In the genomic region with DNA sequence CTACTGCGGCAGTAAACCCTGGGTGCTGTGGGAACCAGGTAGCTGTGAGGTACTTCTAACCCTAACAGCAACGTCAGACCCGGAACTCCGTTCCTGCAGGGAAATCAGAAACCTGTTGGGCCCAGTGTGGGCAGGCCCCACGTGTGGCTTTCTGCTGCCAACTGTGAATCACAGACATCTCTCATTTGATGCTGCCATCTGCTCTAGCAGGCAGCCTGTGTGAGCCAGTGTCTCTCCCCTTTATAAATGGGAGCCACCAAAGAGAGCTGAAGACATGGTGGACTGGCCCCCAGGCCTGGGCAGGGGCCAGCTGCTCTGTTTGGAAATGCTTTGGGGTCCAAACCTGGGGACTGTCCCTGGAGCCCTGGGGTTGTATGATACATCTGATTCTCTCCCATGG, we compare ENCODE assay signal across 12 mouse cellular contexts.
DNase-seq lines count a peak whose midpoint lies in the region; ATAC-seq lines count a peak whose summit lies in the region.
"Had no signal": no experiment of that assay in that cellular context is flagged by ENCODE, and none has a peak within 500 bp of the region (broad histone marks: within the 10 kb centered on the region; RNA-seq: fewer than 3 reads in every experiment).

No protein-coding gene starts in this region.

- peak; percentile 69 for DNase-seq in midbrain, embryonic 11.5 days (ENCODE audit: low spot score, missing footprints)
- peak; percentile 54 to 61 for DNase-seq in frontal cortex, postnatal 10 days (ENCODE audit: low spot score in 2 of 2)
- peak; percentile 52 for DNase-seq in left cerebral cortex, adult 11 months (ENCODE audit: low spot score)
- peak; percentile 38 for DNase-seq in right cerebral cortex, postnatal 4 days
- DNase-seq in kidney, postnatal 14 days, result no peak
- no peak for DNase-seq in embryo, embryonic 11 days
- DNase-seq: gastrocnemius, postnatal 10 days; retina, postnatal 1 day had no signal

- no peak overlapping the region for H3K4me2 ChIP-seq in midbrain, embryonic 11.5 days
- no peak overlapping the region for H3K4me2 ChIP-seq in midbrain, embryonic 15.5 days
- no peak overlapping the region for H3K4me2 ChIP-seq in intestine, embryonic 16.5 days (ENCODE audit: low read depth, low read length)
- H3K4me2 ChIP-seq: lung, embryonic 15.5 days had no signal

- H3K36me3 ChIP-seq in midbrain, embryonic 11.5 days (ENCODE audit: control insufficient read depth, insufficient read depth, low read length), result no peaks in the 10 kb centered on the region
- H3K36me3 ChIP-seq in midbrain, embryonic 15.5 days (replicated peaks), result no peaks in the 10 kb centered on the region
- H3K36me3 ChIP-seq in intestine, embryonic 16.5 days (ENCODE audit: control insufficient read depth, insufficient read depth, low read length), result no peaks in the 10 kb centered on the region
- H3K36me3 ChIP-seq: lung, embryonic 15.5 days had no signal

- H3K4me3 ChIP-seq in midbrain, embryonic 11.5 days (ENCODE audit: low read depth, low read length), result no peak overlapping the region
- H3K4me3 ChIP-seq in midbrain, embryonic 15.5 days, result no peak overlapping the region
- no peak overlapping the region for H3K4me3 ChIP-seq in intestine, embryonic 16.5 days (ENCODE audit: low read length)
- H3K4me3 ChIP-seq: lung, embryonic 15.5 days; myocyte had no signal

- no peak overlapping the region for H3K9ac ChIP-seq in midbrain, embryonic 11.5 days (ENCODE audit: low read length)
- no peak overlapping the region for H3K9ac ChIP-seq in midbrain, embryonic 15.5 days
- H3K9ac ChIP-seq in intestine, embryonic 16.5 days (ENCODE audit: low read depth, low read length), result no peak overlapping the region
- H3K9ac ChIP-seq: lung, embryonic 15.5 days had no signal

- H3K27me3 ChIP-seq in midbrain, embryonic 11.5 days (ENCODE audit: control insufficient read depth, insufficient read depth, low read length), result no peaks in the 10 kb centered on the region
- H3K27me3 ChIP-seq in midbrain, embryonic 15.5 days (replicated peaks), result no peaks in the 10 kb centered on the region
- no peaks in the 10 kb centered on the region for H3K27me3 ChIP-seq in intestine, embryonic 16.5 days (replicated peaks; ENCODE audit: control insufficient read depth, insufficient read depth, low read length)

- no peak overlapping the region for H3K27ac ChIP-seq in midbrain, embryonic 11.5 days (ENCODE audit: low read depth, low read length)
- H3K27ac ChIP-seq in midbrain, embryonic 15.5 days, result no peak overlapping the region
- no peak overlapping the region for H3K27ac ChIP-seq in intestine, embryonic 16.5 days (ENCODE audit: low read length)
- H3K27ac ChIP-seq: lung, embryonic 15.5 days had no signal

- H3K4me1 ChIP-seq in midbrain, embryonic 11.5 days (ENCODE audit: control insufficient read depth, insufficient read depth, low read length), result no peaks in the 10 kb centered on the region
- peaks cover 17% of the 10 kb centered on the region for H3K4me1 ChIP-seq in midbrain, embryonic 15.5 days
- H3K4me1 ChIP-seq in intestine, embryonic 16.5 days (ENCODE audit: control insufficient read depth, insufficient read depth, low read length), result no peaks in the 10 kb centered on the region
- H3K4me1 ChIP-seq: lung, embryonic 15.5 days had no signal

- ATAC-seq in midbrain, embryonic 11.5 days (ENCODE audit: low FRiP score), result no peak
- no peak for ATAC-seq in midbrain, embryonic 15.5 days (replicated peaks)
- no peak for ATAC-seq in intestine, embryonic 16.5 days

- H3K9me3 ChIP-seq in midbrain, embryonic 11.5 days (ENCODE audit: control insufficient read depth, low read length), result no peaks in the 10 kb centered on the region
- H3K9me3 ChIP-seq in midbrain, embryonic 15.5 days, result no peaks in the 10 kb centered on the region
- no peaks in the 10 kb centered on the region for H3K9me3 ChIP-seq in intestine, embryonic 16.5 days (ENCODE audit: control insufficient read depth, low read length)
- H3K9me3 ChIP-seq: lung, embryonic 15.5 days had no signal

- WGBS in midbrain, embryonic 11.5 days, result 82% methylated on average over 5 of the region's 5 CpGs
- WGBS in midbrain, embryonic 15.5 days, result 73% methylated on average over 5 of the region's 5 CpGs
- 61% methylated on average over 5 of the region's 5 CpGs for WGBS in intestine, embryonic 16.5 days

Comparison
In these comparisons a context has a peak if more than half of its experiments do, and no peak if none do; other contexts are left out.
1. DNase-seq: peak in midbrain, embryonic 11.5 days (single experiment), frontal cortex, postnatal 10 days (2 of 2), left cerebral cortex, adult 11 months (single experiment) and right cerebral cortex, postnatal 4 days (single experiment); none in kidney, postnatal 14 days (single experiment) and embryo, embryonic 11 days (single experiment).